7 mouse cellular contexts compared by ENCODE assay signal in genomic region chr17:78912861-78913281, GRCm38 (mm10). TPM values are rescaled to one million over a fixed set of nuclear protein-coding genes. Genes with fewer than 3 reads are reported as not detected.
DNase-seq lines count a peak whose midpoint lies in the region; ATAC-seq and TF ChIP-seq lines count a peak whose summit lies in the region.

No protein-coding gene starts in this region.

- H3K4me1 ChIP-seq in heart, postnatal 0 days (ENCODE audit: control insufficient read depth, insufficient read depth), result peaks cover 9% of the 10 kb centered on the region; the same call in 1 of the 2 replicates
- H3K4me1 ChIP-seq in liver, embryonic 13.5 days (replicated peaks), result peaks cover 28% of the 10 kb centered on the region
- peaks cover 3% of the 10 kb centered on the region; the same call in 1 of the 2 replicates for H3K4me1 ChIP-seq in small intestine, adult 2 months (ENCODE audit: control insufficient read depth, insufficient read depth, insufficient read length, low read length)

- ATAC-seq in heart, postnatal 0 days (ENCODE audit: insufficient read depth, low read depth), result no peak
- ATAC-seq in liver, embryonic 13.5 days (ENCODE audit: low read depth), result peak; percentile 29

- DNase-seq in right cerebral cortex, postnatal 4 days, result peak; percentile 32
- DNase-seq in right cerebral cortex, postnatal 25 days, result no peak
- DNase-seq in cerebellum, postnatal 10 days, result peak; percentile 73 to 80
- peak; percentile 43 for DNase-seq in heart, postnatal 0 days (ENCODE audit: low spot score)
- DNase-seq in liver, embryonic 13.5 days, result no peak
- no peak for DNase-seq in urinary bladder, postnatal 36 days (ENCODE audit: low spot score in 2 of 2)

- no peaks in the 10 kb centered on the region for H3K9me3 ChIP-seq in heart, postnatal 0 days (replicated peaks; ENCODE audit: control insufficient read depth, low read length)
- no peaks in the 10 kb centered on the region for H3K9me3 ChIP-seq in liver, embryonic 13.5 days (replicated peaks)

- H3K27me3 ChIP-seq in heart, postnatal 0 days (ENCODE audit: control insufficient read depth, insufficient read depth, low read length), result no peaks in the 10 kb centered on the region
- no peaks in the 10 kb centered on the region; the same call in 1 of the 2 replicates for H3K27me3 ChIP-seq in liver, embryonic 13.5 days
- no peaks in the 10 kb centered on the region for H3K27me3 ChIP-seq in small intestine, adult 2 months (ENCODE audit: control insufficient read depth, insufficient read depth, low read length)

- no peak for TF ChIP-seq POLR2A in small intestine, adult 2 months (IDR thresholded peaks at IDR 0.05; ENCODE audit: low read depth, low read length)

- no peak overlapping the region for H3K27ac ChIP-seq in heart, postnatal 0 days (ENCODE audit: low read depth)
- H3K27ac ChIP-seq in liver, embryonic 13.5 days, result 0 out of 2 replicates have a peak overlapping the region, but pooled peaks have one; percentile 14
- no peak overlapping the region for H3K27ac ChIP-seq in small intestine, adult 2 months (ENCODE audit: insufficient read depth, low read depth, low read length)

- peak overlapping the region; percentile 49 for H3K4me2 ChIP-seq in heart, postnatal 0 days (ENCODE audit: low read depth, low read length)
- H3K4me2 ChIP-seq in liver, embryonic 13.5 days, result peak overlapping the region; percentile 64

- peak overlapping the region; percentile 36 for H3K4me3 ChIP-seq in heart, postnatal 0 days (ENCODE audit: low read depth, low read length)
- H3K4me3 ChIP-seq in liver, embryonic 13.5 days (replicated peaks), result peak overlapping the region; percentile 55
- H3K4me3 ChIP-seq in small intestine, adult 2 months (ENCODE audit: low read depth, low read length), result peak overlapping the region; percentile 48

- TF ChIP-seq EP300 in heart, postnatal 0 days (IDR thresholded peaks at IDR 0.05; ENCODE audit: low read depth), result no peak

- H3K9ac ChIP-seq in heart, postnatal 0 days (replicated peaks; ENCODE audit: low read depth, low read length), result no peak overlapping the region
- H3K9ac ChIP-seq in liver, embryonic 13.5 days, result peak overlapping the region; percentile 51; the same call in 1 of the 2 replicates

- TF ChIP-seq CTCF in heart, postnatal 0 days (IDR thresholded peaks at IDR 0.05; ENCODE audit: low read depth), result no peak
- no peak for TF ChIP-seq CTCF in small intestine, adult 2 months (IDR thresholded peaks at IDR 0.05; ENCODE audit: extremely low read depth, insufficient read length, insufficient replicate concordance, low read depth, low read length)

- WGBS in heart, postnatal 0 days, result 18% methylated on average over 6 of the region's 6 CpGs
- 19% methylated on average over 6 of the region's 6 CpGs for WGBS in liver, embryonic 13.5 days (ENCODE audit: insufficient replicate concordance)
- WGBS in small intestine, adult 2 months, result 23% methylated on average over 6 of the region's 6 CpGs

- no peaks in the 10 kb centered on the region for H3K36me3 ChIP-seq in heart, postnatal 0 days (replicated peaks; ENCODE audit: control insufficient read depth, insufficient read depth, low read length)
- no peaks in the 10 kb centered on the region for H3K36me3 ChIP-seq in liver, embryonic 13.5 days
- no peaks in the 10 kb centered on the region for H3K36me3 ChIP-seq in small intestine, adult 2 months (ENCODE audit: control insufficient read depth, insufficient read depth, low read length)

RNA-seq across cellular contexts. Expression of gene Cebpzos, which starts 3.4 kb away (rescaled TPM):
- total RNA-seq in heart, postnatal 0 days (2014; rRNA removed; ENCODE audit: low replicate concordance), result 21.4 and 56.7 TPM in 2 replicates
- 134 and 145 TPM in 2 replicates for polyA plus RNA-seq in heart, postnatal 0 days (2015; fragmentation: Nextera tagmentation; extraction: Ambion mirVana)
- polyA plus RNA-seq in liver, embryonic 13.5 days (2015; fragmentation: Nextera tagmentation; extraction: Ambion mirVana), result 57.3 and 64.9 TPM in 2 replicates
- 0.85 and 3.9 TPM in 2 replicates for polyA plus RNA-seq in small intestine, adult 2 months (2012; rRNA removed)

RNA-seq across cellular contexts. Expression of gene Sult6b1, which starts 6.1 kb away (rescaled TPM):
- total RNA-seq in heart, postnatal 0 days (2014; rRNA removed; ENCODE audit: low replicate concordance), result not detected in 2 replicates
- 0.14 TPM in 1 of 2 replicates, not detected in the other for polyA plus RNA-seq in heart, postnatal 0 days (2015; fragmentation: Nextera tagmentation; extraction: Ambion mirVana)
- 0.10 and 0.13 TPM in 2 replicates for polyA plus RNA-seq in liver, embryonic 13.5 days (2015; fragmentation: Nextera tagmentation; extraction: Ambion mirVana)
- not detected in 2 replicates for polyA plus RNA-seq in small intestine, adult 2 months (2012; rRNA removed)

RNA-seq across cellular contexts. Expression of gene Cebpz, which starts 24.0 kb away (rescaled TPM):
- 6.1 and 9.4 TPM in 2 replicates for total RNA-seq in heart, postnatal 0 days (2014; rRNA removed; ENCODE audit: low replicate concordance)
- 27.9 and 28.4 TPM in 2 replicates for polyA plus RNA-seq in heart, postnatal 0 days (2015; fragmentation: Nextera tagmentation; extraction: Ambion mirVana)
- 44.2 and 51.1 TPM in 2 replicates for polyA plus RNA-seq in liver, embryonic 13.5 days (2015; fragmentation: Nextera tagmentation; extraction: Ambion mirVana)
- 0.34 and 1.0 TPM in 2 replicates for polyA plus RNA-seq in small intestine, adult 2 months (2012; rRNA removed)

RNA-seq across cellular contexts. Expression of gene Ndufaf7, which starts 24.1 kb away (rescaled TPM):
- total RNA-seq in heart, postnatal 0 days (2014; rRNA removed; ENCODE audit: low replicate concordance), result 21.5 and 31.8 TPM in 2 replicates
- 60.7 and 61.6 TPM in 2 replicates for polyA plus RNA-seq in heart, postnatal 0 days (2015; fragmentation: Nextera tagmentation; extraction: Ambion mirVana)
- 38.8 and 39.2 TPM in 2 replicates for polyA plus RNA-seq in liver, embryonic 13.5 days (2015; fragmentation: Nextera tagmentation; extraction: Ambion mirVana)
- polyA plus RNA-seq in small intestine, adult 2 months (2012; rRNA removed), result 1.2 and 2.5 TPM in 2 replicates

RNA-seq across cellular contexts. Expression of gene Eif2ak2, which starts 30.5 kb away (rescaled TPM):
- total RNA-seq in heart, postnatal 0 days (2014; rRNA removed; ENCODE audit: low replicate concordance), result 4.7 and 15.6 TPM in 2 replicates
- polyA plus RNA-seq in heart, postnatal 0 days (2015; fragmentation: Nextera tagmentation; extraction: Ambion mirVana), result 7.4 and 11.6 TPM in 2 replicates
- 9.4 and 11.5 TPM in 2 replicates for polyA plus RNA-seq in liver, embryonic 13.5 days (2015; fragmentation: Nextera tagmentation; extraction: Ambion mirVana)
- 0.77 and 2.6 TPM in 2 replicates for polyA plus RNA-seq in small intestine, adult 2 months (2012; rRNA removed)

Comparison
In these comparisons a context has a peak if more than half of its experiments do, and no peak if none do; other contexts are left out.
1. DNase-seq: peak in right cerebral cortex, postnatal 4 days (single experiment), cerebellum, postnatal 10 days (2 of 2) and heart, postnatal 0 days (single experiment); none in right cerebral cortex, postnatal 25 days (single experiment), liver, embryonic 13.5 days (single experiment) and urinary bladder, postnatal 36 days (0 of 2).
2. RNA of gene Cebpzos, which starts 3.4 kb away (polyA plus RNA-seq): 134 to 145 TPM in heart, postnatal 0 days and 57.3 to 64.9 TPM in liver, embryonic 13.5 days; 0.85 to 3.9 TPM in small intestine, adult 2 months; every median in the first group is over 10 times any median in the second.
3. RNA of gene Cebpz, which starts 24.0 kb away (polyA plus RNA-seq): 44.2 to 51.1 TPM in liver, embryonic 13.5 days and 27.9 to 28.4 TPM in heart, postnatal 0 days; 0.34 to 1.0 TPM in small intestine, adult 2 months; every median in the first group is over 10 times any median in the second.
4. Peak in every context shown above with its lines, with median percentiles within 50 percentile points of each other: H3K4me3 ChIP-seq.